Mouse (Mus musculus): ENCODE measurements around the gene Mast4.

DNA sequence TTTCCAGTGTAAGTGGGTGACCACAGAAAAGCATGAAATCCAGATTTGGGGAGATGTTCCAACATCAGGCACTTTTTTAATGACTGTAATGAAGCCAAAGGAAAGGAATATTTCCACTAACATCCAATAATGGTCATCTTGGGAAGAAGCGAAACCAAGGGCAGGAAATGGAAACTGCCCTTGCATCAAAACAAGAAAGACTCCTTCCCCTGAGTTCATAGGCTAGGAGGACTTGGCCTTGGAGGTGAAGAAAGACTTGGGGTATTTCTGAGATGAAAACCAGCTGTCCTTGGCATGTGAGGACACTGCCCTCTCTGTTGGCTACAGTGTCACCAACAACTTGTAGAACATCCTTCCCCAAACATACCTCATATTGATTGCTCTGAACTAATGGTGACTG, 646.2 kb downstream of the Mast4 start:
- TF ChIP-seq CTCF (IDR thresholded peaks at IDR 0.05; ENCODE audit: low read depth) (no peak), EP300 (IDR thresholded peaks at IDR 0.05; ENCODE audit: low read depth) (no peak)

Measured in liver, embryonic 14.5 days (tissue).